Mouse (Mus musculus) kidney, postnatal 36 days (tissue): Measurements from ENCODE around the gene Actr3.
A peak's percentile ranks its signal among the peaks of the same experiment; 100 is the strongest.

ENCODE experiments used
- DNase-seq, 2 experiments: peaks; one replicate each; pipeline ENCODE4 v3.0.0; 2021 to 2022; ENCODE audit warnings: mixed read lengths in 2 of 2

Gene Actr3

GRCm38 (mm10) chr1:125435369-125436135 is at the start of gene Actr3:
TSS of gene Actr3 (minus strand) at chr1:125435727.
- DNase-seq: peak; percentile 99 to 100

GRCm38 (mm10) chr1:125482459-125483287 is 47.1 kb upstream of the Actr3 start:
- peak; percentile 9 to 18 for DNase-seq

GRCm38 (mm10) chr1:125481842-125482241 is 46.3 kb upstream of the Actr3 start:
- DNase-seq: no peak

DNA sequence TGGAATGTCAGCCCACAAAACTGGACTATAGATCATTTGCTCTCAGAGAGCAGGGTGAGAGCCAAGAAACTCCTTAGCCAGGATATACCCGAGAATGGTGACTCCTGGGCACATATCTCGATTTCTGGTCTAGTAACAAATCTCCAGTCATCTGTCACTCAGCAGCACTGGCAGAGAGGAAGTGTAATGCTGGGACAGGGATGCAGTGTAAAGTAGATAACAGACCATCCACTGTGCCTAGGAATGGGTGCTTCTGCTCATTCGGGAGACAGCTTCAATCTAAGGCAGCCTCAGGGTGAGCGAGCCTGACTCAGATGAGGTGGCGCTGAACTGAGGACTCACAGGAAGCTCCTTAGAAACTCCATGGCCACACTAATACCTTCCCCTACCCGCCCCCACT is 43.1 kb upstream of the Actr3 start:
- DNase-seq: no peak

DNA sequence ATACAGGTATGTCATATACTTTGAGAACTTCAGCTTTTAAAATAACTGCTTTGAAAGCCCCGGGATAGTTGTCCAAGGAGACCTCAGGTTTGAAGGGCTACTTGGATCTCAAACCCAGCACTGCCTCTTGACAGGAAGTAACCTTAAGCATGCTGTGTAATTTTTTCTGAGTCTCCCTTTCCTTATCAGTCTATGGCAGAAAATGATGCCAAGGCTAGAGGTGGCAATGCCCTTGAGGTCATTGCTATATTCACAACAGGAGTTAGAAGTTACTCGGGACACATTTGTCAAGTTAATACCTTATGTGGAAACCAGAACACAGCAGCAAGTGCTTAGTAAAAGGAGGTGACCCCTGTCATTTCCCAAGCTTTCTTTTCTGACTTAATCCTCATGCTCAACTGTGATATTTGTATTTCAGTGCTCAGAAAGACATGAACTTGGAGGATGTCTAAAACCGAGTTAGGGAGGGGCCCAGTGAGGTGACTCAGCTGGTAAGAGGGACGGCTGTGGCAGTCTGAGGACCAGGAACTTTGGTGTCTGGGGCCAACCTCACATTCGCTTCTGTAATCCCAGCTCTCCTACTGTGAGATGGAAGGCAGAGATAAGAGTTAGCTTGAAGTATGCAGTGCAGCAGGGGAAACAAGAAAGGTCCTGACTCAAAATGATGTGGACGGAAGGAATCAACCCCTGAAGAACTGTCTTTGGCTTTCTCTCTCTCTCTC is 40.6 kb upstream of the Actr3 start:
- DNase-seq: no peak

DNA sequence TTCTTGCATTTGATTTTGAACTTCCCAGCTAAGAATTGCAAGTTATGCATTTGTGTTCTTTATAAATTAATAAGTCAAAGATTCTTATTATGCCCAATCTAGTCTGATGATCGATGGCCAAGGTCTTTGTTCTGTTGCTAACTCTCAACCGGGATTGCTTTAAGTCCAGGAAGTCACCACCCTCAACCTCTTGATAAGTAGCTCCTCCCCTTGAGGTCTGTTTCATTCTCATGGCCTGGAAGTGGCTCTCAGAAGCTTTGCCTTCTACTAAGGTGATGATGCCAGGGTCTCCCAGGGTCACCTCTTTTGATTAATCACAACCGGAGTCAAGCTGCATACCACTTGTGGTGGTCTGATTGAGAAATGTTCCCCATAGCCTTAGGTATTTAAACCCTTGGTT is 38.3 kb upstream of the Actr3 start:
- no peak for DNase-seq

DNA sequence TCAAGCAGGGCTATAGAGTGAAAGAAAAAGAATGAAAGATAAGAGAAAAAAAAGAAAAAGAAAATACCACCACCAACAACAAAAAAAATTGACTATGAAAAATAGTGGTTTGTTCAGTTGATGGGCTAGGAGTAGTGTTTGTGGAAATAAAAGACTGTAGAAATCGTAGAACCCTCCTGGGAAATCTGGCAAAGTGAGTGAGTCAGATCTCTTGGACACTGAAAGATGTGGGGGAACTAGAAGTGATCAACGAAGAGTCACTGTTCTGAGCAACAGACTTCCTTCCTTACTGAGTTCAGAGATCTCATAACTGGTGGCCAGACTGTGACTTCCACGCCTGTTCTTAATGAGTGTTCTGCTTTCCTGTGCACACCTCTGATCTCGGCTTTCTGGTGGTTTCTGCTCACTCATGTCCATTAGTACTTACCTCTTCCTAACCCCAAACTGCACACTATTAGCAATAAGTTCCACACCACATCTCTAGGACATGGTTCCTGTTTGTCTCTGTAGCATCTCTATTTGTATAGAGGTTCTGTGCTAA is 37.7 kb upstream of the Actr3 start:
- DNase-seq: no peak

DNA sequence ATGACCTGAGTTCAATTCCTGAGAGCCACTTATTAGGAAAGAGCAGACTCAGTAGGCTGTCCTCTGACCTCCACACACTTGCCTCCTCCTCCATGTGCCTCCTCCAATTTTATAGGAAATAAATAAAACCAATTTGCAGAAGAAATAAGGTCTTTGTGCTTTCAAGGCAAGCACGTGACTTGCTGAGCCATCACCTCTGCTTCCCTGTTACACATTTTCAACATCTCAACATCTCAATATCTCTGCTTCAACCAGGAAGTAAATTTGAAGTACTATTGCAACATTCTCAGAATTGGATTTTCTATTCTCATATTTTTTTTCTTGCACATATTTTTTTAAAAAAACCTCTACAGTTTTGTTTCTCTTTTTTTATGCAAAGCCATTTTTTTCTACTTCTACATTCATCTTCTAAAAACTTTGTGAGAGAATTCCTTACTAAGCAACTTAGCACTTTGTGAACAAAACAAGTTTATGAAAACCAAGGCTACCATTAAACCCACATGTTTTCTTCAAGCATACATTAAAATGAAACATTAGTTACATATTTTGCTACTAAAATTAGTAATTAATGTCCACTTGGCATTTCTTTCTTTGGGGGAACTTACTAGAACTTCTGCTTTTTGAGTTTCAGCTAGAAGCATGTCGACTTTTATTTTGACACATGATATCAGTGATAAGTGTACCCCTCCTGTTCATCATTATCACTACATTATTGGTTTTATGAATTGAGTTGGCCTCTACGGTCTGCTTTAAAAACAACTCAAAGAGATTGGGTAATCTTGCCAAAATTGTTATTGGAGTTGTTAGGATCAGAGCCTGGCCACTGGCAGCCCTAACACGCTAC is 35.5 kb upstream of the Actr3 start:
- DNase-seq: no peak

DNA sequence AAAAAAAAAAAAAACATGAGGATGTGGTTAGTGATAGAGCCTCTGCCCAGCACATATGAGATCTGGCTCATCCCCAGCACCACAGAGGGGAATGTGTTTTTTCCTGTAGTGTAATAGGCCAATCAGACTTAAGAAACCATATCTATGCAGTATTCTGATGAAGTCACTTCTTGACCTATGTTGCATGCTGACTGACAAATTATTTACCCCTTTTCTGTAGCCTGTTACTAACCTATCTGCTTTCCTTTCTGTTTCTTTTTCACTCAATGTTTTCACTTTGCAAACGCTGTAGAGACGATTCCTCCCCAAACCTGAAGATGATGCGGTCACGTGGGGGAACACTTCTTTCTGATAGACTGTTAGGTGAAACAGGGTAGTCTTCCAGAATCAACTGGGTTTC is 32.4 kb upstream of the Actr3 start:
- DNase-seq: no peak

DNA sequence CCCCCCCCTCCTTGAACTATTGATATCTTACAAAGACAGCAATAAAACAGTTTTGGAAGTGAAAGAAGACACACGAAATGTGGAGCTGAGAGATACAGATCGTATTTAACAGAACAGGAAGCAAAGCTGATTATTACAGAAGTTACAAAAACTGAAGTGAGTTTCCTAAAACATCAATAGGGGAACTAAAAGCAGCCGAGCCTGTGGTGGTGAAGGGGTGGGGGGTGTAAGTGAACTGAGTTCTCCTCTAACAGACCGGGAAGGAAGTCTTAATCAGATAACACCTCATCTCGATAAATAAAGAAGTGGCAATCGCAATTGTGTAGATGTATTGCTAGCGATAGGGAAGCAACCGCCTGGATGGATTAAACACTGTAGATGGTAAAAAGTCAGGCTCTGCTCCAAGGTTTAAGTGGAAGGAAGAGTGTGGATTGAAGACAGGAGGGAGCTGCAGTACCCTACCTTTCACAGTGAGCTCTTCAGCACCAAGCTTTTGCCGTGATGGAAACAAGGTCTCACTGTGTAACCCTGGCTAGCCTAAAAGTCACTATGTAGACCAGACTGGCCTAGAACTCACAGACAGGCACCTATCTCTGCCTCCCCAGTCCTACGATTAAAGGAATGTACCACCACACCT is 31.2 kb upstream of the Actr3 start:
- DNase-seq: no peak

- no peak for DNase-seq
Observed at GRCm38 (mm10) chr1:125464011-125464410, 28.5 kb upstream of the Actr3 start.

GRCm38 (mm10) chr1:125463349-125463748 is 27.8 kb upstream of the Actr3 start:
- DNase-seq: no peak

DNA sequence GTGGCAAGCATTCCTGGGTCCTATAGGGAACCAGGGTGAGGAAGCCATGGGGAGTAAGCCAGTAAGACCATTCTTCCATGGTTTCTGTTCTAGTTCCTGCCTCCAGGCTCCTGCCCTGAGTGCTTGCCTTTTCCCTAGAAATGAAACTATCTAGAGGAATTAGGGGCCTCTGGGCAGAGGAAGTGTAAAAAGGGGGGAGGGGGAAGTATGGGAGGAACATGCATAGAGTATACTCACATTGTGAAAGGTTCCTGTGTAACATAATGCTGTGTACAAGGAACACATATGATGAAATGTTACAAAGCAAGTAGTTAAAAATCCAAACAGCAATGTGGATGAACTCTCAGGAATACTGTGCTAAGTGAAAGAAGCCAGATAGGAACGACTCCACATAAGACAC is 27.4 kb upstream of the Actr3 start:
- DNase-seq: no peak

DNA sequence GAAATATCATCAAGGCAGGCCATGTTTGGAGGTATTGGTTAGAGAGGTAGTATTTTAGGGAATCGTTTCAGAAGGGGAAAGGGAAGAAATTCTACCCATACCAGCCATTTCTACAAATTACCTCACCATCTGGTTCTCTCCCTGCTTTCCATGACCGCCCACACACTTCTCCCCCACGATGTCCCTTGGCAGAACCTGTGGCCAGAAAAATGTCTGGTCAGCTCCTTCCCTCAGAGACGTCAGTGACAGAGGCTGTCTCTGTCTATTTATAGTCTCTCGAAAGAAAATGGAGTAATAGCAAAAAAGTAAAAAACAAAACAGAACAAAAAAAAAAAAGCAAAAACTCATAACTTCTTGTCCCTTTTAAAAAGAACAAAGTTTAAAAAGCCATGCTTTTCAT is 23.0 kb upstream of the Actr3 start:
- peak; percentile 20 to 35 for DNase-seq

DNA sequence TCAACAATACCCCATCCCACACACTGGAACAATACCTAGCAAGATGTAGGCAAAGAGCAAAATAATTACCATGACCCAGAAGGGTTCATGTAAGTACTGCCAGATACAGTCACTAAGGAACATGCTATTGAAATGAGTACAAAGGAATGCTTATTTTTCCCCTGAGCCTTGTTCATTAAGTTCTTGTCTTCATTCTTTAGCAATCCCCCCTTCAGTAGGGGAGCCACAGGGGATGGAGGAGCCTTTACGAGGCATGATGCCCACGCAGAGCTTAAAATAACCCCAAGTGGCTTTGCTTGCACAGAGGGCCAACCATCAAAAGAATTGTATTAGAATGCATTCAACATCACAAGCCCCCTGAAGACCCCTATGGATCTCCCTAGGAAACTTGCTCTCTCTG is 19.6 kb upstream of the Actr3 start:
- no peak for DNase-seq

- DNase-seq: no peak
Observed at GRCm38 (mm10) chr1:125450282-125451000, 14.9 kb upstream of the Actr3 start.

DNA sequence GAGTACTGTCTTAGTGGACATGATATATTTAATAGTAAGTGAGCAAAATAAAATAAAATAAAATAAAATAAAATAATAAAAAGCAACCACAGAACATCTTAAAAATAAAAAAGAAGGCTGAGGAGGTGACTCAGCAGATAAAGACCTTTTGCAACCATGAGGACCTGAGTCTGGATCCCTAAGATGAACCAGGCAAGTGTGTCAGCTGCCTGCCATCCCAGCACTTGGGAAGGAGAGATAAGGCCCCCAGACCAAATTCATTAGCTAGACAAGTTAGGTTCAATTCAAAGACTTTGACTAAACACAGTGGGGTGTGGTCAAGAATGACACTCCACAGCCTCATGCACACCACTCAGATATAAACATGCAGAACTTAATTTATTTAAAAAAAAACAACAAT is 12.4 kb upstream of the Actr3 start:
- no peak for DNase-seq

GRCm38 (mm10) chr1:125441679-125442078 is 6.2 kb upstream of the Actr3 start:
- peak; percentile 19 to 24 for DNase-seq

GRCm38 (mm10) chr1:125441251-125441650 is 5.7 kb upstream of the Actr3 start:
- no peak for DNase-seq

DNA sequence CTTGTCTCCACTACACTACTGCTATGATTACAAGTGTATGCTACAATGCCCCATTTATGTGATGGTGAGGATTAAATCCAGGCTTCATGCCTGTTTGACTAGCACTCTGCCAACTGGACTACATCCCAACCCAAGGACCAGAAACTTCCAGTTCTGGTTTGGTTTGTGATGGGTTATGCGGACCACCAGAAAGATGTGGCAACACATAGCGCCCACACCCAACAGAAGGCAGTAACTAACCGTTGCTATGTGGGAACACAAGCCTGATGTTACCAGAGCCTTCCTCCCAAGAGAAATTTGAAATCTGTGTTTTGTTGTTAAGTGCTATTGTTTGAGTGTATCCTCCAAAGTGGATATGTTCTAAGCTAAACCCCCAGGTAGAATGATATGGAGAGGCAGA is 4.0 kb upstream of the Actr3 start:
- DNase-seq: no peak

- no peak for DNase-seq
Observed at GRCm38 (mm10) chr1:125438826-125439225, 3.3 kb upstream of the Actr3 start.
